Mouse (Mus musculus): Measurements from ENCODE around the gene Plxdc1. TPM values are rescaled to one million over a fixed set of nuclear protein-coding genes. Genes with fewer than 3 reads are reported as not detected.

Plxdc1 gene
- total RNA-seq, 4 experiments from 2014 or later = 18.0 to 21.1 (median 19.8) TPM

- DNase-seq (ENCODE audit: low spot score in 2 of 2) = no peak
Measured at GRCm38 (mm10) chr11:97915974-97916503, 70.2 kb downstream of the Plxdc1 start.

- DNase-seq (ENCODE audit: low spot score in 2 of 2) = no peak
Measured at GRCm38 (mm10) chr11:97915471-97915870, 70.8 kb downstream of the Plxdc1 start.

- no peak for DNase-seq (ENCODE audit: low spot score in 2 of 2)
Measured at GRCm38 (mm10) chr11:97913111-97913510, 73.1 kb downstream of the Plxdc1 start.

- no peak for DNase-seq (ENCODE audit: low spot score in 2 of 2)
Measured at GRCm38 (mm10) chr11:97908634-97909348, 77.5 kb downstream of the Plxdc1 start.

- DNase-seq (ENCODE audit: low spot score in 2 of 2) = no peak
Measured at GRCm38 (mm10) chr11:97907935-97908334, 78.3 kb downstream of the Plxdc1 start.

- DNase-seq (ENCODE audit: low spot score in 2 of 2) = no peak
Measured at GRCm38 (mm10) chr11:97906905-97907304, 79.3 kb downstream of the Plxdc1 start.

GRCm38 (mm10) chr11:97905941-97906340 is 80.3 kb downstream of the Plxdc1 start:
- no peak for DNase-seq (ENCODE audit: low spot score in 2 of 2)

GRCm38 (mm10) chr11:97905540-97905939 is 80.7 kb downstream of the Plxdc1 start:
- no peak for DNase-seq (ENCODE audit: low spot score in 2 of 2)

GRCm38 (mm10) chr11:97904801-97905200 is 81.4 kb downstream of the Plxdc1 start:
- DNase-seq (ENCODE audit: low spot score in 2 of 2) = no peak

GRCm38 (mm10) chr11:97901806-97902205 is 84.4 kb downstream of the Plxdc1 start:
- DNase-seq (ENCODE audit: low spot score in 2 of 2) = no peak

- DNase-seq (ENCODE audit: low spot score in 2 of 2) = peak; percentile 77 to 92
Measured at GRCm38 (mm10) chr11:97899822-97900221, 86.4 kb downstream of the Plxdc1 start.

GRCm38 (mm10) chr11:97897568-97898185 is 88.6 kb downstream of the Plxdc1 start:
- no peak for DNase-seq (ENCODE audit: low spot score in 2 of 2)

GRCm38 (mm10) chr11:97896655-97897054 is 89.6 kb downstream of the Plxdc1 start:
- DNase-seq (ENCODE audit: low spot score in 2 of 2) = no peak

- DNase-seq (ENCODE audit: low spot score in 2 of 2) = no peak
Measured at GRCm38 (mm10) chr11:97891821-97892220, 94.4 kb downstream of the Plxdc1 start.

GRCm38 (mm10) chr11:97885296-97885915 is 100.8 kb downstream of the Plxdc1 start:
- DNase-seq (ENCODE audit: low spot score in 2 of 2) = no peak

GRCm38 (mm10) chr11:97884601-97885185 is 101.6 kb downstream of the Plxdc1 start:
- DNase-seq (ENCODE audit: low spot score in 2 of 2) = no peak

GRCm38 (mm10) chr11:97883918-97884600 is 102.2 kb downstream of the Plxdc1 start, which contains the start of gene Fbxo47:
TSS of gene Fbxo47 (minus strand) at chr11:97884154.
- peak; percentile 96 for DNase-seq (ENCODE audit: low spot score in 2 of 2)

- peak; percentile 52 to 59 for DNase-seq (ENCODE audit: low spot score in 2 of 2)
Measured at GRCm38 (mm10) chr11:97883542-97883917, 102.7 kb downstream of the Plxdc1 start.

- no peak for DNase-seq (ENCODE audit: low spot score in 2 of 2)
Measured at GRCm38 (mm10) chr11:97880362-97880761, 105.9 kb downstream of the Plxdc1 start.

GRCm38 (mm10) chr11:97877341-97877740 is 108.9 kb downstream of the Plxdc1 start:
- DNase-seq (ENCODE audit: low spot score in 2 of 2) = no peak

GRCm38 (mm10) chr11:97874396-97874795 is 111.8 kb downstream of the Plxdc1 start:
- no peak for DNase-seq (ENCODE audit: low spot score in 2 of 2)

All from layer of hippocampus, adult 8-10 months (tissue).